24 mouse cellular contexts compared by ENCODE assay signal in genomic region chr19:44659316-44659715, GRCm38 (mm10).
A peak's percentile ranks its signal among the peaks of the same experiment; 100 is the strongest.
DNase-seq lines count a peak whose midpoint lies in the region; ATAC-seq lines count a peak whose summit lies in the region.
"Had no signal": no experiment of that assay in that cellular context is flagged by ENCODE, and none has a peak within 500 bp of the region (broad histone marks: within the 10 kb centered on the region; RNA-seq: fewer than 3 reads in every experiment).

No protein-coding gene starts in this region.

- H3K9me3 ChIP-seq in kidney, embryonic 16.5 days (ENCODE audit: low read length) = no peaks in the 10 kb centered on the region
- H3K9me3 ChIP-seq in heart, embryonic 10.5 days = no peaks in the 10 kb centered on the region
- H3K9me3 ChIP-seq: embryonic facial prominence, embryonic 13.5 days; embryonic facial prominence, embryonic 15.5 days; forebrain, embryonic 10.5 days; forebrain, embryonic 12.5 days had no signal

- peaks cover 16% of the 10 kb centered on the region for H3K4me1 ChIP-seq in kidney, embryonic 16.5 days (ENCODE audit: insufficient read depth, low read length)
- peaks cover 9% of the 10 kb centered on the region; the same call in 1 of the 2 replicates for H3K4me1 ChIP-seq in heart, embryonic 10.5 days
- H3K4me1 ChIP-seq: embryonic facial prominence, embryonic 13.5 days; embryonic facial prominence, embryonic 15.5 days had no signal

- peaks cover 11% of the 10 kb centered on the region for H3K27me3 ChIP-seq in kidney, embryonic 16.5 days (ENCODE audit: insufficient read depth, low read length)
- H3K27me3 ChIP-seq in heart, embryonic 10.5 days (ENCODE audit: insufficient read depth, poor library complexity, severe bottlenecking) = peaks cover 92% of the 10 kb centered on the region

- H3K4me2 ChIP-seq in kidney, embryonic 16.5 days (replicated peaks; ENCODE audit: low read depth, low read length) = no peak overlapping the region
- H3K4me2 ChIP-seq: embryonic facial prominence, embryonic 13.5 days; embryonic facial prominence, embryonic 15.5 days; forebrain, embryonic 12.5 days had no signal

- H3K9ac ChIP-seq in kidney, embryonic 16.5 days (replicated peaks; ENCODE audit: low read length) = no peak overlapping the region
- H3K9ac ChIP-seq: embryonic facial prominence, embryonic 13.5 days; embryonic facial prominence, embryonic 15.5 days; forebrain, embryonic 12.5 days had no signal

- 13% methylated on average over 10 of the region's 10 CpGs for WGBS in kidney, embryonic 16.5 days
- 26% methylated on average over 10 of the region's 10 CpGs for WGBS in heart, embryonic 10.5 days

- no peaks in the 10 kb centered on the region for H3K36me3 ChIP-seq in kidney, embryonic 16.5 days (ENCODE audit: insufficient read depth, low read length)
- H3K36me3 ChIP-seq in heart, embryonic 10.5 days = no peaks in the 10 kb centered on the region
- H3K36me3 ChIP-seq: embryonic facial prominence, embryonic 13.5 days; embryonic facial prominence, embryonic 15.5 days; forebrain, embryonic 10.5 days; forebrain, embryonic 12.5 days had no signal

- no peak overlapping the region for H3K27ac ChIP-seq in kidney, embryonic 16.5 days (ENCODE audit: low read length)
- H3K27ac ChIP-seq in heart, embryonic 10.5 days = no peak overlapping the region
- H3K27ac ChIP-seq: embryonic facial prominence, embryonic 13.5 days; embryonic facial prominence, embryonic 15.5 days; forebrain, embryonic 10.5 days; forebrain, embryonic 12.5 days had no signal

- peak; percentile 47 for ATAC-seq in kidney, embryonic 16.5 days (ENCODE audit: low FRiP score, low TSS enrichment)
- ATAC-seq: CD4-positive, CD25-positive, alpha-beta regulatory T cell, adult 4 months; forebrain, embryonic 14.5 days; forebrain, embryonic 16.5 days had no signal

- no peak overlapping the region for H3K4me3 ChIP-seq in kidney, embryonic 16.5 days (ENCODE audit: low read length)
- no peak overlapping the region for H3K4me3 ChIP-seq in heart, embryonic 10.5 days
- H3K4me3 ChIP-seq: embryonic facial prominence, embryonic 13.5 days; embryonic facial prominence, embryonic 15.5 days; erythroblast, embryonic 14.5 days; forebrain, embryonic 10.5 days; forebrain, embryonic 12.5 days had no signal

- peak; percentile 33 for DNase-seq in embryo, embryonic 11 days
- DNase-seq in embryo, embryonic 9.5 days (ENCODE audit: extremely low spot score) = no peak
- DNase-seq in kidney, adult 9 months = no peak
- DNase-seq in ZHBTc4 (ENCODE audit: low read depth, low spot score) = peak; percentile 64
- no peak for DNase-seq in heart, embryonic 10.5 days (ENCODE audit: low spot score)
- DNase-seq: adrenal gland, adult 2 months; adrenal gland, postnatal 10 days; adrenal gland, postnatal 25 days; B cell, adult 2 months; cerebellum, adult 11 months; cerebellum, adult 18-20 months; cerebellum, adult 8-10 months; cerebellum, adult 9-11 months; cerebellum, postnatal 14 days; cerebellum, postnatal 36 days had no signal

Comparison
In these comparisons a context has a peak if more than half of its experiments do, and no peak if none do; other contexts are left out.
1. DNase-seq: peak in embryo, embryonic 11 days (single experiment) and ZHBTc4 (single experiment); none in embryo, embryonic 9.5 days (single experiment), kidney, adult 9 months (single experiment) and heart, embryonic 10.5 days (single experiment).